In the genomic region with DNA sequence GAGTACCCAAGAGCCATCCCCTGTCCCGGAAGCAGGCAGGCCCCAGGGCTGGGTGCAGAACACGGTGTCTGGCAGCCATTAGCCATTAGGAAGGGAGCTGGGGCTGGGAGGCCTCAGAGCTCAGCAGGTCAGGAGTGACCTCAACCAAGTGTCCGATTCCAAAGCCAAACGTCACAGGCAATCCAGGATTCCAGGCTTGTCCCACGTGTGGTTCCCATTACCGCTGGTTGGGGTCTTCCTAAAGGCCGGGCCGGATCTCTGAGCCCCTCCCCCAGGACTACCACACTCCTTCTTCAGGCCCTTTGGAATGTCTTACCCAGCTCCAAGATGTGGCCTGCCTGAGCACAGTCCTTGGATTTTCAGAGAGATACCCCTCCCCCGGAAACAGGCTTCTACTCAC, we compare ENCODE assay signal across 25 mouse cellular contexts. TPM values are rescaled to one million over a fixed set of nuclear protein-coding genes. Genes with fewer than 3 reads are reported as not detected.
DNase-seq lines count a peak whose midpoint lies in the region; ATAC-seq lines count a peak whose summit lies in the region.
"Had no signal": no experiment of that assay in that cellular context is flagged by ENCODE, and none has a peak within 500 bp of the region (broad histone marks: within the 10 kb centered on the region; RNA-seq: fewer than 3 reads in every experiment).

No protein-coding gene starts in this region.

- H3K27ac ChIP-seq in neural tube, embryonic 15.5 days (replicated peaks) = no peak overlapping the region
- 0 out of 2 replicates have a peak overlapping the region, but pooled peaks have one; percentile 11 for H3K27ac ChIP-seq in embryonic facial prominence, embryonic 13.5 days
- H3K27ac ChIP-seq: heart, embryonic 13.5 days; intestine, embryonic 15.5 days; liver, embryonic 15.5 days had no signal

- no peak for ATAC-seq in neural tube, embryonic 15.5 days (ENCODE audit: low FRiP score)
- ATAC-seq in embryonic facial prominence, embryonic 13.5 days (ENCODE audit: insufficient number of reproducible peaks, insufficient read depth, low FRiP score, low TSS enrichment, low read depth) = no peak
- ATAC-seq: activated CD4-positive, CD25-positive, alpha-beta regulatory T cell, adult 4 months; intestine, embryonic 15.5 days had no signal

- no peak overlapping the region for H3K9ac ChIP-seq in neural tube, embryonic 15.5 days (replicated peaks)
- H3K9ac ChIP-seq in embryonic facial prominence, embryonic 13.5 days = no peak overlapping the region
- H3K9ac ChIP-seq: heart, embryonic 13.5 days; intestine, embryonic 15.5 days; kidney, embryonic 15.5 days; liver, embryonic 15.5 days; neural tube, embryonic 13.5 days had no signal

- peaks cover 30% of the 10 kb centered on the region for H3K4me1 ChIP-seq in neural tube, embryonic 15.5 days
- peaks cover 45% of the 10 kb centered on the region for H3K4me1 ChIP-seq in embryonic facial prominence, embryonic 13.5 days

- H3K36me3 ChIP-seq in neural tube, embryonic 15.5 days = no peaks in the 10 kb centered on the region
- no peaks in the 10 kb centered on the region for H3K36me3 ChIP-seq in embryonic facial prominence, embryonic 13.5 days
- H3K36me3 ChIP-seq: heart, embryonic 13.5 days; intestine, embryonic 15.5 days; kidney, embryonic 15.5 days; liver, embryonic 15.5 days; neural tube, embryonic 13.5 days had no signal

- WGBS in neural tube, embryonic 15.5 days = 63% methylated on average over 9 of the region's 9 CpGs
- whole genome bisulfite sequencing in embryonic facial prominence, embryonic 13.5 days = 24% methylated on average over 9 of the region's 9 CpGs

- no peaks in the 10 kb centered on the region for H3K27me3 ChIP-seq in neural tube, embryonic 15.5 days (replicated peaks)
- no peaks in the 10 kb centered on the region for H3K27me3 ChIP-seq in embryonic facial prominence, embryonic 13.5 days
- H3K27me3 ChIP-seq: intestine, embryonic 15.5 days had no signal

- H3K4me2 ChIP-seq in neural tube, embryonic 15.5 days = no peak overlapping the region
- H3K4me2 ChIP-seq in embryonic facial prominence, embryonic 13.5 days = no peak overlapping the region
- H3K4me2 ChIP-seq: heart, embryonic 13.5 days; intestine, embryonic 15.5 days; kidney, embryonic 15.5 days; liver, embryonic 15.5 days; neural tube, embryonic 13.5 days had no signal

- peak; percentile 68 for DNase-seq in neural tube, embryonic 10.5 days (ENCODE audit: extremely low spot score, low spot score)
- DNase-seq in embryo, embryonic 10 days (ENCODE audit: low spot score) = peak; percentile 88
- peak; percentile 44 for DNase-seq in yolk sac, embryonic 10.5 days (ENCODE audit: low spot score)
- DNase-seq in gastrocnemius, postnatal 4 days (ENCODE audit: low spot score in 2 of 2) = no peak
- DNase-seq in cerebellum, postnatal 25 days = no peak
- DNase-seq: adrenal gland, postnatal 14 days; cerebellum, adult 9-10 months; heart, postnatal 4 days; lung, postnatal 14 days; right cerebral cortex, postnatal 4 days; thymus, postnatal 36 days had no signal

- no peak overlapping the region for H3K4me3 ChIP-seq in neural tube, embryonic 15.5 days (replicated peaks)
- H3K4me3 ChIP-seq in embryonic facial prominence, embryonic 13.5 days = no peak overlapping the region
- H3K4me3 ChIP-seq: heart, embryonic 13.5 days; intestine, embryonic 15.5 days; kidney, embryonic 15.5 days; liver, embryonic 15.5 days; megakaryocyte, embryonic 14.5 days; neural tube, embryonic 13.5 days had no signal

- no peaks in the 10 kb centered on the region for H3K9me3 ChIP-seq in neural tube, embryonic 15.5 days (replicated peaks)
- no peaks in the 10 kb centered on the region for H3K9me3 ChIP-seq in embryonic facial prominence, embryonic 13.5 days
- H3K9me3 ChIP-seq: heart, embryonic 13.5 days; intestine, embryonic 15.5 days; kidney, embryonic 15.5 days; liver, embryonic 15.5 days; neural tube, embryonic 13.5 days had no signal

RNA-seq across cellular contexts. Expression of a gene that starts 16.6 kb away (rescaled TPM):
- polyA plus RNA-seq in neural tube, embryonic 15.5 days (2015; fragmentation: Nextera tagmentation; extraction: Ambion mirVana) = 0.20 and 0.22 TPM in 2 replicates
- 0.21 and 0.28 TPM in 2 replicates for polyA plus RNA-seq in embryonic facial prominence, embryonic 13.5 days (2015; fragmentation: Nextera tagmentation; extraction: Ambion mirVana)
- 1 to 10 TPM; 3.2 to 4.1 TPM for total RNA-seq in gastrocnemius, postnatal 4 days (2021)
- polyA plus RNA-seq: activated CD4-positive, CD25-positive, alpha-beta regulatory T cell, adult 4 months had no signal

RNA-seq across cellular contexts. Expression of a gene that starts 20.6 kb away (rescaled TPM):
- not detected in 2 replicates for polyA plus RNA-seq in neural tube, embryonic 15.5 days (2015; fragmentation: Nextera tagmentation; extraction: Ambion mirVana)
- polyA plus RNA-seq in embryonic facial prominence, embryonic 13.5 days (2015; fragmentation: Nextera tagmentation; extraction: Ambion mirVana) = not detected in 2 replicates
- total RNA-seq in gastrocnemius, postnatal 4 days (2021) = not detected
- total RNA-seq: adrenal gland, postnatal 14 days; heart, postnatal 4 days; layer of hippocampus, adult 18-20 months; monocyte, adult 5-6 weeks had no signal
- polyA plus RNA-seq: activated CD4-positive, CD25-positive, alpha-beta regulatory T cell, adult 4 months; embryonic facial prominence, embryonic 14.5 days; gonadal fat pad, adult 2 months; heart, embryonic 13.5 days; intestine, embryonic 15.5 days; kidney, embryonic 15.5 days; liver, embryonic 15.5 days; neural tube, embryonic 13.5 days had no signal

RNA-seq across cellular contexts. Expression of a gene that starts 33.3 kb away (rescaled TPM):
- 9.5 and 12.6 TPM in 2 replicates for polyA plus RNA-seq in neural tube, embryonic 15.5 days (2015; fragmentation: Nextera tagmentation; extraction: Ambion mirVana)
- polyA plus RNA-seq in embryonic facial prominence, embryonic 13.5 days (2015; fragmentation: Nextera tagmentation; extraction: Ambion mirVana) = 9.9 and 10.1 TPM in 2 replicates
- 10 to 100 TPM; 24.6 to 28.1 TPM for total RNA-seq in gastrocnemius, postnatal 4 days (2021)

RNA-seq across cellular contexts. Expression of a gene that starts 47.8 kb away (rescaled TPM):
- polyA plus RNA-seq in neural tube, embryonic 15.5 days (2015; fragmentation: Nextera tagmentation; extraction: Ambion mirVana) = 0.14 TPM in 1 of 2 replicates, not detected in the other
- polyA plus RNA-seq in embryonic facial prominence, embryonic 13.5 days (2015; fragmentation: Nextera tagmentation; extraction: Ambion mirVana) = not detected in 2 replicates
- under 1 TPM; 0.27 to 0.34 TPM for total RNA-seq in gastrocnemius, postnatal 4 days (2021)
- total RNA-seq: adrenal gland, postnatal 14 days; layer of hippocampus, adult 18-20 months; left cerebral cortex, postnatal 36 days; monocyte, adult 5-6 weeks had no signal
- polyA plus RNA-seq: activated CD4-positive, CD25-positive, alpha-beta regulatory T cell, adult 4 months; embryonic facial prominence, embryonic 14.5 days; gonadal fat pad, adult 2 months; heart, embryonic 13.5 days; intestine, embryonic 15.5 days; kidney, embryonic 15.5 days; liver, embryonic 15.5 days; neural tube, embryonic 13.5 days had no signal

Comparison
In these comparisons a context has a peak if more than half of its experiments do, and no peak if none do; other contexts are left out.
1. DNase-seq: peak in neural tube, embryonic 10.5 days (single experiment), embryo, embryonic 10 days (single experiment) and yolk sac, embryonic 10.5 days (single experiment); none in gastrocnemius, postnatal 4 days (0 of 2) and cerebellum, postnatal 25 days (0 of 2).